Comparison of ENCODE assay signal across 8 mouse cellular contexts in genomic region chr5:23432708-23433645, GRCm38 (mm10). TPM values are rescaled to one million over a fixed set of nuclear protein-coding genes. Genes with fewer than 3 reads are reported as not detected.
DNase-seq lines count a peak whose midpoint lies in the region; ATAC-seq and TF ChIP-seq lines count a peak whose summit lies in the region.

No protein-coding gene starts in this region.

- no peaks in the 10 kb centered on the region for H3K9me3 ChIP-seq in forebrain, postnatal 0 days (ENCODE audit: low read length)
- H3K9me3 ChIP-seq in lung, embryonic 15.5 days, result no peaks in the 10 kb centered on the region

- H3K4me2 ChIP-seq in forebrain, postnatal 0 days (ENCODE audit: low read depth), result peak overlapping the region; percentile 70
- peak overlapping the region; percentile 77 for H3K4me2 ChIP-seq in lung, embryonic 15.5 days

- H3K4me3 ChIP-seq in forebrain, postnatal 0 days (ENCODE audit: low read depth, low read length), result peak overlapping the region; percentile 100
- peak overlapping the region; percentile 94 for H3K4me3 ChIP-seq in lung, embryonic 15.5 days
- H3K4me3 ChIP-seq in olfactory bulb, adult 2 months (ENCODE audit: insufficient read depth, low read depth, low read length), result peak overlapping the region; percentile 65

- H3K27ac ChIP-seq in forebrain, postnatal 0 days (ENCODE audit: low read depth, low read length), result peak overlapping the region; percentile 100
- H3K27ac ChIP-seq in lung, embryonic 15.5 days, result peak overlapping the region; percentile 100
- H3K27ac ChIP-seq in olfactory bulb, adult 2 months (ENCODE audit: insufficient read depth, low read depth, low read length), result peak overlapping the region; percentile 100

- TF ChIP-seq CTCF in forebrain, postnatal 0 days (IDR thresholded peaks at IDR 0.05; ENCODE audit: low read depth), result no peak
- no peak for TF ChIP-seq CTCF in olfactory bulb, adult 2 months (IDR thresholded peaks at IDR 0.05; ENCODE audit: insufficient read depth, low read depth, low read length)

- peak; percentile 88 for ATAC-seq in forebrain, postnatal 0 days
- peak; percentile 94 for ATAC-seq in lung, embryonic 15.5 days (ENCODE audit: borderline replicate concordance, extremely low read depth, low FRiP score, low TSS enrichment)

- H3K27me3 ChIP-seq in forebrain, postnatal 0 days (ENCODE audit: insufficient read depth, low read length), result no peaks in the 10 kb centered on the region
- no peaks in the 10 kb centered on the region for H3K27me3 ChIP-seq in lung, embryonic 15.5 days

- H3K4me1 ChIP-seq in forebrain, postnatal 0 days (ENCODE audit: insufficient read depth), result peaks cover 36% of the 10 kb centered on the region
- peaks cover 30% of the 10 kb centered on the region for H3K4me1 ChIP-seq in lung, embryonic 15.5 days
- H3K4me1 ChIP-seq in olfactory bulb, adult 2 months (ENCODE audit: control insufficient read depth, insufficient read depth, low read length), result no peaks in the 10 kb centered on the region

- H3K36me3 ChIP-seq in forebrain, postnatal 0 days (ENCODE audit: insufficient read depth), result no peaks in the 10 kb centered on the region
- H3K36me3 ChIP-seq in lung, embryonic 15.5 days, result no peaks in the 10 kb centered on the region

- TF ChIP-seq POLR2A in olfactory bulb, adult 2 months (IDR thresholded peaks at IDR 0.05; ENCODE audit: insufficient read depth, low read depth, low read length), result peak; percentile 74

- peak overlapping the region; percentile 100 for H3K9ac ChIP-seq in forebrain, postnatal 0 days
- H3K9ac ChIP-seq in lung, embryonic 15.5 days, result peak overlapping the region; percentile 94

- peak; percentile 91 for DNase-seq in MN1 (ENCODE audit: low spot score)
- peak; percentile 99 for DNase-seq in cerebellum, adult 8-10 months
- DNase-seq in forebrain, postnatal 0 days, result peak; percentile 98
- peak; percentile 99 for DNase-seq in heart, postnatal 4 days
- DNase-seq in layer of hippocampus, adult 9-10 months (ENCODE audit: low spot score), result peak; percentile 96
- DNase-seq in thymus, adult 18-20 months, result peak; percentile 98 to 99

- WGBS in forebrain, postnatal 0 days, result 2% methylated on average over 61 of the region's 61 CpGs
- WGBS in lung, embryonic 15.5 days, result under 1% methylated on average over 56 of the region's 61 CpGs
- WGBS in olfactory bulb, adult 2 months, result under 1% methylated on average over 61 of the region's 61 CpGs

RNA-seq across cellular contexts. Expression of gene Kmt2e, which starts 1.3 kb away (rescaled TPM):
- 56.8 and 61.7 TPM in 2 replicates for total RNA-seq in forebrain, postnatal 0 days (2014; rRNA removed)
- polyA plus RNA-seq in forebrain, postnatal 0 days (2015; fragmentation: Nextera tagmentation; extraction: Ambion mirVana), result 93.7 and 149 TPM in 2 replicates
- total RNA-seq in heart, postnatal 4 days (2021), result 10 to 100 TPM; 57.0 to 58.4 TPM
- polyA plus RNA-seq in lung, embryonic 15.5 days (2015; fragmentation: Nextera tagmentation; extraction: Ambion mirVana), result 94.8 and 99.4 TPM in 2 replicates
- 94.8 and 315 TPM in 2 replicates for polyA plus RNA-seq in olfactory bulb, adult 2 months (2012; ENCODE audit: insufficient read depth, insufficient read length, low replicate concordance, missing spikeins)

Comparison
In these comparisons a context has a peak if more than half of its experiments do, and no peak if none do; other contexts are left out.
1. Peak in every context shown above with its lines: DNase-seq, ATAC-seq, H3K4me3 ChIP-seq and H3K27ac ChIP-seq.